Mouse (Mus musculus): ENCODE results near the gene Fndc5. TPM values are rescaled to one million over a fixed set of nuclear protein-coding genes. Genes with fewer than 3 reads are reported as not detected.

Fndc5 gene
- not detected for total RNA-seq (2023)

GRCm38 (mm10) chr4:129136579-129137391, at the start of gene Fndc5:
Gene Fndc5, plus strand, starts transcription at chr4:129136999.

GRCm38 (mm10) chr4:129105356-129105755, 31.4 kb upstream of the Fndc5 start, which contains the start of gene Tmem54:
Gene Tmem54, plus strand, starts transcription at chr4:129105548.

DNA sequence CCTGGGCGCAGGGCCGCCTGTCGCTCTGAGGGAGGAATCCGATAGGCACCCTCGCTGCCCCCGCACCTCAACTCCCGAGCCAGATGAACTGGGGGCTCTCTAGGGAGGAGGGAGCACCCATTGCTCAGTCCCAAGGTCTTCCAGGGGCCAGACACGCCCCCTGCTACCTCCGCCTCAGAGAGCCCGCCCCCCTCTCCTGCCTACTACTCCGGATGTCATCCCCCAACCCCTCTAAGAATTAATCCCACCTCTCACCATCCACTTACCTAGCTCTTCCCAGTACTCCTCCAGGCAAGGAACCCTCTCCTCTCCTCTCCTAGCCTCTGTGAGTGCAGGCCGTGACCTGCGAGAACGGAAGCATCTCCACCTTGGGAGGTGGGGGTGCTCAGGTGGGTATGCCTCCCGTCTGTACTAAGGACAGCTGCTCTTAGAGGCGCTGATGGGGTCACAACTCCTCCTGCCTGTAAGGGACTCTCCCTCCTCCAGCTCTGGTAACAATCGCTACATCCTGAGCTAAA, 15.2 kb upstream of the Fndc5 start, which contains the start of gene Hpca:
Gene Hpca, minus strand, starts transcription at position 468 of the 518 bp plus-strand sequence.

GRCm38 (mm10) chr4:129189542-129190519, 53.0 kb downstream of the Fndc5 start, which contains the start of the genes S100pbp and Yars:
Gene S100pbp, minus strand, starts transcription at chr4:129189727.
Gene Yars, plus strand, starts transcription at chr4:129189760.

Other genes with a start within 250 kb of the Fndc5 start
- gene Azin2, start 174.6 kb upstream of the Fndc5 start, total RNA-seq (2023) = not detected
- 47.4 TPM for gene Ak2, start 145.0 kb upstream of the Fndc5 start, total RNA-seq (2023)
- gene Rnf19b, start 78.7 kb upstream of the Fndc5 start, total RNA-seq (2023) = 69.7 TPM
- not detected for gene Tmem54, start 31.5 kb upstream of the Fndc5 start, total RNA-seq (2023)
- not detected for gene Hpca, start 15.0 kb upstream of the Fndc5 start, total RNA-seq (2023)
- 34.5 TPM for gene S100pbp, start 52.7 kb downstream of the Fndc5 start, total RNA-seq (2023)
- 92.7 TPM for gene Yars, start 52.8 kb downstream of the Fndc5 start, total RNA-seq (2023)
- gene C77080, start 124.4 kb downstream of the Fndc5 start, total RNA-seq (2023) = 1.0 TPM
- gene Sync, start 150.6 kb downstream of the Fndc5 start, total RNA-seq (2023) = not detected
- 168 TPM for gene Rbbp4, start 198.4 kb downstream of the Fndc5 start, total RNA-seq (2023)
- gene Zbtb8os, start 198.7 kb downstream of the Fndc5 start, total RNA-seq (2023) = 35.2 TPM
- 1.8 TPM for gene Zbtb8a, start 241.1 kb downstream of the Fndc5 start, total RNA-seq (2023)